19 mouse cellular contexts compared by ENCODE assay signal in genomic region chr2:107888245-107888644, GRCm38 (mm10).
"Had no signal": no experiment of that assay in that cellular context is flagged by ENCODE, and none has a peak within 500 bp of the region (broad histone marks: within the 10 kb centered on the region; RNA-seq: fewer than 3 reads in every experiment).

No protein-coding gene starts in this region.

- H3K4me2 ChIP-seq: liver, embryonic 13.5 days; liver, embryonic 15.5 days; lung, embryonic 15.5 days; midbrain, embryonic 11.5 days; midbrain, embryonic 13.5 days; stomach, embryonic 15.5 days had no signal

- DNase-seq: liver, embryonic 13.5 days; liver, postnatal 0 days; lung, adult 2 months; lung, postnatal 14 days; lung, postnatal 36 days; right cerebral cortex, postnatal 14 days; thymus, adult 2 months; thymus, postnatal 25 days; thymus, postnatal 4 days had no signal

- H3K9me3 ChIP-seq: liver, embryonic 13.5 days; liver, embryonic 15.5 days; lung, embryonic 15.5 days; megakaryocyte, embryonic 14.5 days; midbrain, embryonic 13.5 days; stomach, embryonic 15.5 days had no signal

- H3K27ac ChIP-seq: liver, embryonic 13.5 days; liver, embryonic 15.5 days; lung, embryonic 15.5 days; macrophage; midbrain, embryonic 13.5 days; stomach, embryonic 15.5 days; stomach, postnatal 0 days had no signal

- H3K4me1 ChIP-seq: liver, embryonic 13.5 days; liver, embryonic 15.5 days; lung, embryonic 15.5 days; megakaryocyte, embryonic 14.5 days; midbrain, embryonic 13.5 days; stomach, embryonic 15.5 days had no signal

- H3K36me3 ChIP-seq: liver, embryonic 13.5 days; liver, embryonic 15.5 days; lung, embryonic 15.5 days; midbrain, embryonic 13.5 days; stomach, embryonic 15.5 days had no signal

- H3K4me3 ChIP-seq: liver, embryonic 13.5 days; liver, embryonic 15.5 days; lung, embryonic 15.5 days; megakaryocyte, embryonic 14.5 days; midbrain, embryonic 13.5 days; stomach, embryonic 15.5 days had no signal

- H3K27me3 ChIP-seq: liver, embryonic 13.5 days; liver, embryonic 15.5 days; lung, embryonic 15.5 days; megakaryocyte, embryonic 14.5 days; midbrain, embryonic 13.5 days; stomach, embryonic 15.5 days had no signal

- ATAC-seq: liver, postnatal 0 days; lung, postnatal 0 days; midbrain, embryonic 13.5 days; midbrain, embryonic 16.5 days had no signal

- H3K9ac ChIP-seq: liver, embryonic 13.5 days; liver, embryonic 15.5 days; liver, postnatal 0 days; lung, embryonic 15.5 days; midbrain, embryonic 13.5 days; stomach, embryonic 15.5 days had no signal
